Mouse (Mus musculus) CD8-positive naive resting alpha-beta T cell, adult 2 months (primary cell): ENCODE data around the gene Vps26b.
A peak's percentile ranks its signal among the peaks of the same experiment; 100 is the strongest.

Source experiments
- DNase-seq, 2 experiments: peaks; one replicate each; pipeline ENCODE4 v3.0.0; 2022; ENCODE audit warnings: low read depth in 2 of 2, low spot score in 2 of 2

The Vps26b gene

GRCm38 (mm10) chr9:27029828-27030762 lies at the start of gene Vps26b, which contains the start of gene Ncapd3:
TSS of gene Vps26b (minus strand) at chr9:27030065.
TSS of gene Ncapd3 (plus strand) at chr9:27030175.
- DNase-seq, result peak; percentile 92 to 95

- DNase-seq, result no peak
Observed at GRCm38 (mm10) chr9:27075812-27076211, 45.9 kb upstream of the Vps26b start.

DNA sequence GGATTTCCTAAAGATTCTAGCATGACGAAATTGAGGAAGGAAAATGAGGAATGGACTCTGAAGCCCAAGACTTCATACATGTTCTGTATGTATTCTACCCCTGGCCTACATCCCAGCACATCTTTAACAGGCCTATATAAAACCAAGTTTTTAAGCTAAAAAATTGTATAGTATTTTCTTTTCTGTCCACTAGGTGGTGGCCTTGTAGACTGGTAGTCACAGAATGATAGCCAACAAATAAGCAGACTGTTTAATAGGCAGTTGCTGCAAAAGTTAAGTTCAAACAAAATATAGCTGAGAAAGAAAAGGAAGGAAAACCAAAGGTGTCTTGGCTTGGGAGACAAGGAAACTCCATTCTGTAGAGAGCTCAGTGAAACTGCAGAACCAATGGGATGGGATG lies 44.8 kb upstream of the Vps26b start:
- no peak for DNase-seq

GRCm38 (mm10) chr9:27070895-27071294 lies 41.0 kb upstream of the Vps26b start:
- no peak for DNase-seq

DNA sequence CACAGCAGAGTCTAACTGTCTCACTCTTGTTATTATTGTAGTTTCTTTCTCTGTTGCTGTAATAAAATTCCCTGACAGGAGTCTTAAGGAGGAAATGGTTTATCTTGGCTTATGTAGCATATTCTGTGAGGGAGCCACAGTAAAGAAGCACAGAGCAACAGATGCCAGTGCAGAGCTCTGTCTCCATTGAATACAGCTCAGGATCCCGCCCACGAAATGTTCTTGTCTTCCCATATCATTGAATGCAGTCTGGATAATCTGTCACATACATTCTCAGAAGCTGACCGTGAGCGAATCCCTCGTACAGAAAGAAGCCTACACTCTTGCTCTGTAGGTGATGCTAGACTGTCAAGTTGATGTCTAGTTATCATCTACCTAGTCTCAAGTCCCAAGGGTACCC lies 28.5 kb upstream of the Vps26b start:
- no peak for DNase-seq

DNA sequence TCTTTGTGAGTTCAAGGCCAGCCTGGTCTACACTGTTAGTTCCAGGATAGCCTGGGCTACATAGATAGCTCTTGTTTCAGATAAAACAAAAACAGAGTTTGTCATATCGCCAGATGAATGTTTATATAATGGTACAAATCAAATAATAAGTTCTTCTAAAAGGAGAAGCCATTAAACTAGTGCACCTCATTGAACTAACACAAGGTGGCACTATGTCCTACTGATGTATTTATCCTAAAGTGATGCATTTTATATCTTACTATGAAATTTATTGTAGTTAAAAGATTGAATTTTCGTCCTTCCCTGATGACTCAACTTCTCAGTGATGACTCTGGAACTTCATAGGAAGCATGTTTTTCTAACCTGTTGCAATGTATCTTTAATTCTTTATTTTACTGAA lies 19.6 kb upstream of the Vps26b start:
- DNase-seq, result no peak

GRCm38 (mm10) chr9:27043892-27044291 lies 14.0 kb upstream of the Vps26b start:
- DNase-seq, result no peak

DNA sequence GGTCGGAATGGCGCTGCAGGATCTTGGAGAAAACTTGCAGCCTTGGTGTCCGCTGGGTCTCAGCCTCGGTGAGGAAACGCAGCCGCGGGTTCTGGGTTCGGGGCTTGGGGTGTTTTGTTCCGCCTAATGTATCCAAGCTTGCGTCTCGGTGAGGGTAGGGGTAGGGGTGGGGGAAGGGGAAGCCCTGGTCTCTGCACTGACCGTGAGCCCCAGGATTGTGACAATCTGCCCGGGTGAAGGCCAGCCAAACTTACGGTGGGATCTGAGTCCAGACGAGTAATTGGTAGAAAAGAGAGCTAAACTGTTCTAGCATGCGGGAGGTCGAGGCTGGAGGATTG lies 867 bp upstream of the Vps26b start:
- no peak for DNase-seq

DNA sequence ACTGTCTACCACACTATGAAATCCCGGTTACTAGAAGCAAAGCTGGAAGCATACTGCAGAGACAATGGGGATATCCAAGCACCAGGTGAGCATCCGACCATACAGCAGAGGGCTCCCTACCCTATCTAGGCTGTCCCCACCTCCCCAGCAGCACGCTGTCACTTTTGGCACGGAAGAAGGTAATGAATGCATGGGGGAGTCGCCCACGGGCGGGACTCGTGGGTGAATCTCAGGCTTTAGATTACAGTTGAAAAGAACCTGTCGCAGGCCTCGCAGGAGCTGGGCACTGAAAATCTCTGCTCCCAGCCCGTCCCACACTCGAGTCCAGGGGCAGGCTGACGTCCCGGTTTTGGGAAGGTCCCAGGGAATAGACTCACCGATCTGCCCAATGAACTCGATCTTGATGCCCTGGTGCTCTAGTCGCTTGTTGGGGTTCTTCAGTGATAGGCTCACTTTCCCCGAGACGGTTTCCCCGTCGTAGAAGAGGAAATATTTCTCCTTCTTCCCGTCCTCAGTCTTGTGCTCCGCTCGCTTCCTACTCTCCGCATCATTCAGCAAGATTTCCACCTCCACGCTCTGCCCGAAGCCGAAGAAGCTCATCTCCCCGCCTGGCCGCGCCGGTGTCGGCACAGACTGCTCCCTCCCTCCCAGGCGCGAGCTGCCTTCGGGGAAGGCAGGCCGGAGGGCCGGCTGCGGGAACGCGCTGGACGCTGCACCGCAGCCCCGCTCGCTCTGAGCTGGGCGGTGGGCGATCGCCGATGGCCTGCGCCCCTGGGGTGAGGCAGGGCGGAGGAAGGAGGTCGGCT lies 640 bp downstream of the Vps26b start:
- DNase-seq, result peak; percentile 37 to 44

GRCm38 (mm10) chr9:27026708-27027107 lies 3.2 kb downstream of the Vps26b start:
- DNase-seq, result no peak

- no peak for DNase-seq
Observed at GRCm38 (mm10) chr9:27023681-27024080, 6.2 kb downstream of the Vps26b start.

- no peak for DNase-seq
Observed at GRCm38 (mm10) chr9:27018961-27019360, 10.9 kb downstream of the Vps26b start.

GRCm38 (mm10) chr9:27011572-27011971 lies 18.3 kb downstream of the Vps26b start:
- no peak for DNase-seq

- no peak for DNase-seq
Observed at GRCm38 (mm10) chr9:27009231-27009630, 20.6 kb downstream of the Vps26b start.

- no peak for DNase-seq
Observed at GRCm38 (mm10) chr9:27006866-27007265, 23.0 kb downstream of the Vps26b start.

- no peak for DNase-seq
Observed at GRCm38 (mm10) chr9:27005933-27006332, 23.9 kb downstream of the Vps26b start.

DNA sequence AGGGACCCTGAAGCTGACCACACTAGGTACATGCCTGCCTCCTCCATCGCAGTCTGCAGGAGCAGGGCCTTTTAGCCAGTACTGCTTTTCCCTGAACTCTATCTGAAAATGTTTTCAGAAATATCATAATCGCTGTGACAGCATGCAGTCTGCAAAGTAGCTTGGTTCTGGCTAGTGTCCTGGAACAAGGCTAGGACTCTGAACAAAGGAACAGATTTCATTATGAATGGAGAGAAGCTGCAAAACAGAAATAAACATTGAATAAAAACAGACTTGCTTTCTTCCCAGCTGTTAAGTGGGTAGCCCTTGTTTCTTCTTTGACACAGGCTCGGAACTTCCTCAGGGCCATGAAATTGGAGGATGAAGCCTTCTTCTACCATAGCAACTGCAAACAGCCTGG lies 24.6 kb downstream of the Vps26b start:
- no peak for DNase-seq

GRCm38 (mm10) chr9:26999461-27000395 lies 30.1 kb downstream of the Vps26b start, which contains the start of the genes Acad8 and Thyn1:
TSS of gene Acad8 (minus strand) at chr9:26999566.
TSS of gene Thyn1 (plus strand) at chr9:26999710.
- DNase-seq, result peak; percentile 86 to 90

DNA sequence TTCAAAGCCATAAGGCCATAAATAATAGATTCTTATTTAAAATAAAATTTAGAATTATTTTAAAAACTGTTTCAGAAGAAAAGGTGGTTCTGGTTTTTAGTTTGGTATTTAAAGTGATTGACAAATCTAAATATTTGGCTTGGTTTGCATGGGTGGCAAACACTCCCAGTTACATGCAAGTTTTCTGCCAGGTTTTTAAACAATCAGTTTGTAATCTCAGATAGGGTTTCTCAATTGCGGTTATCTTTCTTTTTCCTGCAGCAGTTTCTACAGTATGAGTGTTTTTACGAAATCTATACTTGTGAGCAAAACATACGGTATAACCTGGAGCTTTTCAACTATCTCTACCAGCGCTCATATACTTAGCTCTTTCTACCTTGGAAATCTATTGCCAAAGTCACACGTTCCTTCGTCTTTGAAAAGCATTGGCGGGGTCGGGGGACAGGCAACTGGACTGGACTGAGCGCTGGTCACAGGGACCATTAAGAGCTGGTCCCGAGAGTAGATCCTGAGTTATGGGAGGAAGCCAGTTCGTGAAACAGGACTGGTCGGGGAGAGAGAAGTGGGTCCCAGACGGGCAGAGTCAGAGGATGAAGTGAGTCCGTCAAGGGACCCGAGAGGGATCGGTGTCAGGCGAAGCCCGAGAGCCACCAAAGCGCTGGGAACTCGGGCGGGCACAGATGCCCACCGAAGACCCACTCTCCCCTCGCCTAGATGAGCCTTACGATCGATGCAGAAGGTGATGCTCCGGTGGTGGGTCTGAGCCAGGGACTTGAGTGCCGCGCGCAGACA lies 31.0 kb downstream of the Vps26b start:
- DNase-seq, result no peak

- DNase-seq, result no peak
Observed at GRCm38 (mm10) chr9:26997501-26997900, 32.4 kb downstream of the Vps26b start.
